Mouse (Mus musculus) gastrocnemius, postnatal 10 days (tissue): ENCODE results near the gene Hmx1. TPM values are rescaled to one million over a fixed set of nuclear protein-coding genes. Genes with fewer than 3 reads are reported as not detected.

ENCODE experiments used
- total RNA-seq, 2 experiments: library from RNA; stranded (reverse); gene quantifications; 2 replicates each; pipeline ENCODE4 v1.2.3; 2021

Gene Hmx1
- total RNA-seq, 2 experiments from 2014 or later = not detected

Other genes with a start within 250 kb of the Hmx1 start
- gene Adra2c, start 110.8 kb upstream of the Hmx1 start, total RNA-seq = under 1 TPM; 0.14 to 0.18 TPM
- 10 to 100 TPM; 18.3 to 26.3 TPM for gene Cpz, start 136.6 kb downstream of the Hmx1 start, total RNA-seq
- 1 to 10 TPM; 2.0 to 3.9 TPM for gene Trmt44, start 186.0 kb downstream of the Hmx1 start, total RNA-seq
- gene Acox3, start 193.9 kb downstream of the Hmx1 start, total RNA-seq = 10 to 100 TPM; 11.1 to 14.5 TPM